Mouse (Mus musculus) small intestine, adult 2 months (tissue): ENCODE data around the gene Pde4d.

Experiments used
- CTCF ChIP-seq: fragments of 200-500 bp; IDR thresholded peaks from 2 replicates; pipeline ENCODE4 v1.5.1; 2012; ENCODE audit warnings: low read depth, mild to moderate bottlenecking, control low read depth, inconsistent platforms, low read length, moderate library complexity, mixed read lengths; ENCODE audit not compliant: insufficient replicate concordance, insufficient read length; ENCODE audit errors: extremely low read depth
- POLR2A ChIP-seq: fragments of 200-500 bp; IDR thresholded peaks from 2 replicates; pipeline ENCODE4 v1.6.1; 2012; ENCODE audit warnings: low read depth, mild to moderate bottlenecking, control low read depth, inconsistent platforms, low read length, moderate library complexity

DNA sequence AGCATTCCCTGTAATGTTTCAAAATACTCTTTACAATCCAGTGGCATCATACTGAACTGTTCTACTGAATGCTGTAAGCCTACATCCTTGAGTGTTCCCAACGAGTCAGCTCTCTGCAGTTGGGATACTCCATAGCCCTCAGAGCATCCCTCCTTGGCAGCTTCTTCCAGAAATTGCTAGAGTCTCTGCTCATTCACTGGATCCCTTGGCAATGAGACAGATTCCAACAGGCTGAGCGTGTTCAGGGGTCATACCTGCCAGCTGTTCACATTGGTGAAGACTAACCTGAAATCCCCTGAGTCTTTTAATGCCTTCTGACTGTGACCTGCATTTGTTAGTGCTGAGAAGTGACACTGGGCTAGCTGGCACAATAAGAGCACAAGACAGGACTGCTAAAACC, 1173.5 kb downstream of the Pde4d start:
- TF ChIP-seq CTCF (no peak), POLR2A (no peak)
